Mouse (Mus musculus) limb, embryonic 14.5 days (tissue): ENCODE data around the gene Ppm1e. TPM values are rescaled to one million over a fixed set of nuclear protein-coding genes. Genes with fewer than 3 reads are reported as not detected.

Source experiments
- ATAC-seq: fragments of 200-750 bp; cut with Nextera tagmentation; 2 replicates; pipeline ENCODE4 v1.8.0; 2017; ENCODE audit warnings: low read depth, moderate number of reproducible peaks, moderate TSS enrichment; ENCODE audit not compliant: low FRiP score
- DNase-seq: peaks from one replicate; pipeline ENCODE4 v3.0.0-alpha.2; 2015; ENCODE audit warnings: low spot score
- H3K27ac ChIP-seq: fragments of 300-500 bp; sonication (generic); replicated peaks from 2 replicates; pipeline ENCODE4 v1.5.1; 2014; ENCODE audit warnings: low read depth, mild to moderate bottlenecking, low read length, moderate library complexity, mixed read lengths
- H3K27me3 ChIP-seq: fragments of 300-500 bp; sonication (generic); 2 replicates; pipeline ENCODE4 v1.6.1; 2014; ENCODE audit warnings: low read length, mixed read lengths; ENCODE audit not compliant: control insufficient read depth, insufficient read depth
- H3K36me3 ChIP-seq: fragments of 300-500 bp; sonication (generic); 2 replicates; pipeline ENCODE4 v1.6.1; 2014; ENCODE audit warnings: mild to moderate bottlenecking, low read length, moderate library complexity, mixed read lengths; ENCODE audit not compliant: control insufficient read depth, insufficient read depth
- H3K4me1 ChIP-seq: fragments of 300-500 bp; sonication (generic); 2 replicates; pipeline ENCODE4 v1.6.1; 2014; ENCODE audit warnings: antibody characterized with exemption, low read length, mixed read lengths; ENCODE audit not compliant: control insufficient read depth, insufficient read depth
- H3K4me2 ChIP-seq: fragments of 300-500 bp; sonication (generic); replicated peaks from 2 replicates; pipeline ENCODE4 v1.6.1; 2014; ENCODE audit warnings: low read depth, mild to moderate bottlenecking, low read length, moderate library complexity; ENCODE audit not compliant: severe bottlenecking
- H3K4me3 ChIP-seq: fragments of 300-500 bp; sonication (generic); replicated peaks from 2 replicates; pipeline ENCODE4 v1.5.1; 2014; ENCODE audit warnings: low read length
- H3K9ac ChIP-seq: fragments of 300-500 bp; sonication (generic); 2 replicates; pipeline ENCODE4 v1.6.1; 2014; ENCODE audit warnings: mild to moderate bottlenecking, low read depth, low read length, moderate library complexity; ENCODE audit not compliant: severe bottlenecking
- H3K9me3 ChIP-seq: fragments of 300-500 bp; sonication (generic); 2 replicates; pipeline ENCODE4 v1.6.1; 2016; ENCODE audit warnings: low read length; ENCODE audit not compliant: control insufficient read depth
- POLR2A ChIP-seq: fragments of 200-500 bp; IDR thresholded peaks from 2 replicates; pipeline ENCODE4 v1.8.0; 2012; ENCODE audit warnings: inconsistent platforms, mild to moderate bottlenecking, moderate library complexity, borderline replicate concordance; ENCODE audit not compliant: insufficient read depth, insufficient read length; ENCODE audit errors: extremely low read depth
- WGBS: fragments of 180-500 bp; shearing (Covaris S2); extraction: QIAGEN DNeasy Blood & Tissue Kit; methylation state at CpG from one replicate; pipeline ENCODE4 v1.1.7; 2014; 5-methylcytosine and 5-hydroxymethylcytosine counted together
- polyA plus RNA-seq, 2 experiments: library from polyadenylated mRNA; depleted of rRNA in 1 of 2; stranded (reverse) in 1 of 2; unstranded in 1 of 2; fragments of >200 nt; fragmentation: Nextera tagmentation in 1 of 2; extraction: Ambion mirVana in 1 of 2; gene quantifications; 2 replicates each; pipeline versions ENCODE4 v1.2.1 to v1.2.3; 2012 to 2014

Gene Ppm1e
- polyA plus RNA-seq, 2 experiments, result 2.6 to 3.1 TPM

GRCm38 (mm10) chr11:87222686-87223085 is 136.1 kb downstream of the Ppm1e start:
- Histone ChIP-seq H3K4me1 (no peaks in the 10 kb centered on the region), H3K4me3 (no peak overlapping the region), H3K27ac (no peak overlapping the region), H3K36me3 (peaks cover 9% of the 10 kb centered on the region; the same call in 1 of the 2 replicates), H3K9me3 (no peaks in the 10 kb centered on the region), H3K4me2 (no peak overlapping the region), H3K27me3 (no peaks in the 10 kb centered on the region), H3K9ac (no peak overlapping the region)
- ATAC-seq, result no peak
- no peak for DNase-seq
- TF ChIP-seq POLR2A, result no peak
- WGBS, result 87% methylated on average over 3 of the region's 3 CpGs

- DNase-seq (no peak), ATAC-seq (no peak)
- Histone ChIP-seq H3K9ac (no peak overlapping the region), H3K4me3 (no peak overlapping the region), H3K9me3 (no peaks in the 10 kb centered on the region), H3K27ac (no peak overlapping the region), H3K36me3 (peaks cover 14% of the 10 kb centered on the region; the same call in 1 of the 2 replicates), H3K4me2 (no peak overlapping the region), H3K4me1 (0 out of 2 replicates have a peak, but pooled peaks cover 2% of the 10 kb centered on the region), H3K27me3 (no peaks in the 10 kb centered on the region)
- TF ChIP-seq POLR2A, result no peak
- 80% methylated on average over 5 of the region's 5 CpGs for WGBS
These were observed 146.5 kb downstream of the Ppm1e start for GRCm38 (mm10) chr11:87212313-87212712.

Other genes with a start within 250 kb of the Ppm1e start
- 56.9 and 58.2 TPM in 2 replicates for gene Ska2, start 249.8 kb downstream of the Ppm1e start, polyA plus RNA-seq (2012; rRNA removed)
- 50.6 and 56.4 TPM in 2 replicates for gene Ska2, start 249.8 kb downstream of the Ppm1e start, polyA plus RNA-seq (2014; fragmentation: Nextera tagmentation; extraction: Ambion mirVana)
- 9.6 and 12.3 TPM in 2 replicates for gene Trim37, start 231.9 kb downstream of the Ppm1e start, polyA plus RNA-seq (2012; rRNA removed)
- 21.9 and 25.1 TPM in 2 replicates for gene Trim37, start 231.9 kb downstream of the Ppm1e start, polyA plus RNA-seq (2014; fragmentation: Nextera tagmentation; extraction: Ambion mirVana)
- 9.8 and 10.0 TPM in 2 replicates for gene Rad51c, start 45.9 kb upstream of the Ppm1e start, polyA plus RNA-seq (2012; rRNA removed)
- gene Rad51c, start 45.9 kb upstream of the Ppm1e start, polyA plus RNA-seq (2014; fragmentation: Nextera tagmentation; extraction: Ambion mirVana), result 6.1 and 8.0 TPM in 2 replicates
- gene Tex14, start 46.0 kb upstream of the Ppm1e start, polyA plus RNA-seq (2012; rRNA removed), result 1.3 and 1.5 TPM in 2 replicates
- 1.6 and 2.0 TPM in 2 replicates for gene Tex14, start 46.0 kb upstream of the Ppm1e start, polyA plus RNA-seq (2014; fragmentation: Nextera tagmentation; extraction: Ambion mirVana)
- gene Gm11492, start 207.6 kb upstream of the Ppm1e start, polyA plus RNA-seq (2012; rRNA removed), result not detected in 2 replicates
- not detected in 2 replicates for gene Gm11492, start 207.6 kb upstream of the Ppm1e start, polyA plus RNA-seq (2014; fragmentation: Nextera tagmentation; extraction: Ambion mirVana)
- gene Sept4, start 209.9 kb upstream of the Ppm1e start, polyA plus RNA-seq (2012; rRNA removed), result 20.4 and 25.8 TPM in 2 replicates
- 20.5 and 25.7 TPM in 2 replicates for gene Sept4, start 209.9 kb upstream of the Ppm1e start, polyA plus RNA-seq (2014; fragmentation: Nextera tagmentation; extraction: Ambion mirVana)
- gene Mtmr4, start 233.1 kb upstream of the Ppm1e start, polyA plus RNA-seq (2012; rRNA removed), result 33.2 and 37.8 TPM in 2 replicates
- 29.0 and 29.5 TPM in 2 replicates for gene Mtmr4, start 233.1 kb upstream of the Ppm1e start, polyA plus RNA-seq (2014; fragmentation: Nextera tagmentation; extraction: Ambion mirVana)